Mouse (Mus musculus) neural tube, embryonic 14.5 days (tissue): ENCODE measurements around the gene Tshz2. TPM values are rescaled to one million over a fixed set of nuclear protein-coding genes. Genes with fewer than 3 reads are reported as not detected.

Source experiments
- ATAC-seq: fragments of 200-750 bp; cut with Nextera tagmentation; 2 replicates; pipeline ENCODE4 v1.8.0; 2017; ENCODE audit warnings: low read depth, mild to moderate bottlenecking, moderate TSS enrichment, moderate library complexity
- H3K27ac ChIP-seq: fragments of 300-500 bp; sonication (generic); 2 replicates; pipeline ENCODE4 v1.5.1; 2014; ENCODE audit warnings: low read depth, mild to moderate bottlenecking, control low read depth, low read length, moderate library complexity, mixed read lengths
- H3K27me3 ChIP-seq: fragments of 300-500 bp; sonication (generic); 2 replicates; pipeline ENCODE4 v1.6.1; 2014; ENCODE audit warnings: low read length; ENCODE audit not compliant: control insufficient read depth, insufficient read depth
- H3K36me3 ChIP-seq: fragments of 300-500 bp; sonication (generic); 2 replicates; pipeline ENCODE4 v1.6.1; 2014; ENCODE audit warnings: low read length, mixed read lengths; ENCODE audit not compliant: control insufficient read depth, insufficient read depth
- H3K4me1 ChIP-seq: fragments of 300-500 bp; sonication (generic); 2 replicates; pipeline ENCODE4 v1.6.1; 2014; ENCODE audit warnings: low read length; ENCODE audit not compliant: control insufficient read depth, insufficient read depth
- H3K4me2 ChIP-seq: fragments of 300-500 bp; sonication (generic); 2 replicates; pipeline ENCODE4 v1.6.1; 2014; ENCODE audit warnings: mild to moderate bottlenecking, low read depth, low read length, control low read depth
- H3K4me3 ChIP-seq: fragments of 300-500 bp; sonication (generic); 2 replicates; pipeline ENCODE4 v1.5.1; 2014; ENCODE audit warnings: low read depth, low read length, control low read depth, mixed read lengths
- H3K9ac ChIP-seq: fragments of 300-500 bp; sonication (generic); replicated peaks from 2 replicates; pipeline ENCODE4 v1.6.1; 2014; ENCODE audit warnings: low read depth, mild to moderate bottlenecking, control low read depth, low read length, mixed read lengths
- H3K9me3 ChIP-seq: fragments of 300-500 bp; sonication (generic); 2 replicates; pipeline ENCODE4 v1.6.1; 2016; ENCODE audit warnings: low read length; ENCODE audit not compliant: control insufficient read depth
- WGBS: fragments of 180-500 bp; shearing (Covaris S2); extraction: QIAGEN DNeasy Blood & Tissue Kit; methylation state at CpG from one replicate; pipeline ENCODE4 v1.1.7; 2014; 5-methylcytosine and 5-hydroxymethylcytosine counted together
- polyA plus RNA-seq: library from polyadenylated mRNA; unstranded; fragments of >200 nt; fragmentation: Nextera tagmentation; extraction: Ambion mirVana; gene quantifications from 2 replicates; pipeline ENCODE4 v1.2.1, GENCODE M21; 2014

Tshz2 gene
- polyA plus RNA-seq, 1 experiment from 2014 or later = 54.5 TPM

DNA sequence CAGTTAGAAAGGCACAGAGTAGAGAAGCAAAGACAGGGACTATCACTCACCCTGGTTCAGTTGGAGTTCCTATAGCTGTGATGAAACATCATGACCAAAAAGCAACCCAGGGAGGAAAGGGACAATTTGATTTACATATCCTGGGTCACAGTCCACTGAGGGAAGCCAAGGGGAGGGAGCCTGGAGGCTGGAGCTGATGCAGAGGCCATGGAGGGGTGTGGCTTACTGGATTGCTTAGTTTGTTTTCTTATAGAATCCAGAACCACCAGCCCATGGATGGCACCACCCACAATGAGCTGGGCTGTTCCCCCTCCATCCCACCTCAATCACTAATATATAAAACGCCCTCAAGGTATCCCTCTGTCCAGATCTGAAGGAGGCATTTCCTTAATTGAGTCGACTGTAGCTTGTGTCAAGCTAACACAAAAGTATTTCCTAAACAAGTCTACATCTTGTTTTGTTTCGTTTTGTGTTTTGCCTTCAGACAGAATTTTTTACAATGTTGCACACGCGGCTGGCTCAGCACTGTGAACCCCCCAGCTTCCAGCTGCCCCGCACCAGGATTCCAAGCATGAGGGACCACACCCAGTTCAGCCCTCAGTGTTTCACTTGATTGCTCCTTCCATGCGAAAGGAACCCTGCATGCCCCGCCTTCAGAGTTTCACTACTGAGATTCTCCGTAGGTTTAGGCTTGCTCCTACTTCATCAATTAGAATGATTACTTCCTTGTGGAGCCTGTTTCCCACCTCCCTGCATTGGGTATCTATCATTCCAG is 413.7 kb downstream of the Tshz2 start:
- Histone ChIP-seq H3K27me3 (no peaks in the 10 kb centered on the region), H3K9me3 (no peaks in the 10 kb centered on the region), H3K36me3 (no peaks in the 10 kb centered on the region), H3K4me3 (no peak overlapping the region), H3K4me1 (no peaks in the 10 kb centered on the region), H3K9ac (no peak overlapping the region), H3K27ac (no peak overlapping the region), H3K4me2 (no peak overlapping the region)
- 89% methylated on average over 9 of the region's 9 CpGs for WGBS
- no peak for ATAC-seq

DNA sequence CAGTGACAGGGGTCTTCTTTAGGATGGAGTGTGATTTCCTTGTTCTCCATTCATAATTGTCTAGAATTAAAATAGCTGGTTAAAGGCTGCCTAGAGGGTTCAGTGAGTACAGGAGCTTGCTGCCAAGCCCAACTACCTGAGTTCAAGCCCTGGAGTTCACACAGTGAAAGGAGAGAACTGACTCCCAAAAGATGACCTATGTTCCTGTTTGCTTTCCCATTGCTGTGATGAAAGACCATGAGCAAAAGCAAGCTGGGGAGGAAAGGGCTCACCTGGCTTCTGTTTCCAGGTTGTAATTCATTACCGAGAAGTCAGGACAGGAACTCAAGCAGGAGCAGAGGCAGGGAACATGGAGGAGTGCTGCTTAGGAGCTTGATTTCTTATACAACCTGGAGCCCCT is 416.0 kb downstream of the Tshz2 start:
- no peak overlapping the region for H3K27ac ChIP-seq
- H3K4me1 ChIP-seq = no peaks in the 10 kb centered on the region
- H3K4me2 ChIP-seq = no peak overlapping the region
- H3K27me3 ChIP-seq = no peaks in the 10 kb centered on the region
- no peaks in the 10 kb centered on the region for H3K9me3 ChIP-seq
- H3K9ac ChIP-seq = no peak overlapping the region
- WGBS = 100% methylated on average over 1 of the region's 1 CpGs
- no peak overlapping the region for H3K4me3 ChIP-seq
- no peak for ATAC-seq
- no peaks in the 10 kb centered on the region for H3K36me3 ChIP-seq

DNA sequence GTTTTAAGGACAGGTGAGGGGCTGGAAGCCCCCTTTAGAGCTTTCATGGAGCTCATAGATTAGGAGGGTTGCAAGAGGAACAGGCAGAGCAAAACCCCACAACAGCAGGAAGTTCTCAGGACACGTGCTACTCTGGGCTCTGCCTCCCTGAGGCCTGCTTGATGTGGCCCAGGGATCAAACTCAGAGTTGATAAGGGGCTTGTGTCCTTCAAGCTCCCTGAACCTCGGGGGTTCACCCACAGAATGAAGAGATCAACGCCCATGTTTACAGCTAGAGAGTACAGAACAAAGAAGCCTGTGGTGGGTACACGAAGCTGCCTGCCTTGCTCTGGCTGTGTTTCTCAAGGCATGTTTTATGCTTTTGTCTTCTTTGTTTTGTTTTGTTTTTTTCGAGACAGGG is 417.8 kb downstream of the Tshz2 start:
- Histone ChIP-seq H3K9ac (no peak overlapping the region), H3K4me3 (no peak overlapping the region), H3K4me2 (no peak overlapping the region), H3K27ac (no peak overlapping the region), H3K9me3 (no peaks in the 10 kb centered on the region), H3K27me3 (no peaks in the 10 kb centered on the region), H3K36me3 (no peaks in the 10 kb centered on the region), H3K4me1 (no peaks in the 10 kb centered on the region)
- no peak for ATAC-seq
- WGBS = 43% methylated on average over 5 of the region's 5 CpGs

DNA sequence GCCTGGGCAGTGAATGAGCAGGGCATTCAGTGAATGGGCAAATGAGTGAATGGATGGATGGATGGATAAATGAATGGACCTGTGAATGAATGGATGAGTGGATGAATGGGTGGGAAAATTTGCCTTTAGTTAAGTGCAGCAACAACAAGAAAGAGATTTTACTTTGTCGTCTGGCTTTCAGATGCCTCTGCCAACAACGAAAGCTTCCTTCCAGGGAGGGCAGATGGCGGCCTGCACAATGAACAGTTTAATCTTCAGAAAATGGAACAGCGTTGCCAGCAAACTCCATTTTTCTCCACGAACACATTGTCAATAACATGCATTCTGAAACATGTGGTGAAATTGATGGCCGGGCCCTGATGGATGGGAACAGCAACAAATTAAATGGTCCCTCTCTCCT is 418.6 kb downstream of the Tshz2 start:
- H3K4me2 ChIP-seq = no peak overlapping the region
- 37% methylated on average over 6 of the region's 6 CpGs for WGBS
- no peak for ATAC-seq

DNA sequence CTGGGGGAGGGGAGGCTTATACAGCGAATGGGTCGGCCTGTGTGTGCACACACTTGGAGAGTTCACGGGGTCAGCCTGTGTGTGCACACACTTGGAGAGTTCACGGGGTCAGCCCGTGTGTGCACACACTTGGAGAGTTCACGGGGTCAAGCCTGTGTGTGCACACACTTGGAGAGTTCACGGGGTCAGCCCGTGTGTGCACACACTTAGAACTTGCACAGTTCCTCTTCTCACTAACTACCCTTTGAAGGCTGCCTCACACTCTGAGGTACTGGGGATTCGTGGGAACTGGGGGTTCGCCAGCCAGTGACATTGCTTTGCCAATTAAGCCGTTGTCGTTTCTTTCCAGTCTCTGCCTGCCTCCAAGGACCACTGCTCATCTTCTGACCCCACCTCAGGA is 422.1 kb downstream of the Tshz2 start:
- H3K9me3 ChIP-seq = no peaks in the 10 kb centered on the region
- H3K4me3 ChIP-seq = no peak overlapping the region
- WGBS = 80% methylated on average over 12 of the region's 12 CpGs
- ATAC-seq = no peak
- no peaks in the 10 kb centered on the region for H3K27me3 ChIP-seq
- no peaks in the 10 kb centered on the region for H3K4me1 ChIP-seq
- H3K27ac ChIP-seq = no peak overlapping the region
- H3K4me2 ChIP-seq = no peak overlapping the region
- H3K9ac ChIP-seq = no peak overlapping the region
- no peaks in the 10 kb centered on the region for H3K36me3 ChIP-seq

More for the DNA sequence above, 418.6 kb downstream of the Tshz2 start:
- Histone ChIP-seq H3K9me3 (no peaks in the 10 kb centered on the region), H3K4me1 (no peaks in the 10 kb centered on the region), H3K4me3 (no peak overlapping the region), H3K27ac (no peak overlapping the region), H3K36me3 (no peaks in the 10 kb centered on the region), H3K27me3 (no peaks in the 10 kb centered on the region), H3K9ac (no peak overlapping the region)

DNA sequence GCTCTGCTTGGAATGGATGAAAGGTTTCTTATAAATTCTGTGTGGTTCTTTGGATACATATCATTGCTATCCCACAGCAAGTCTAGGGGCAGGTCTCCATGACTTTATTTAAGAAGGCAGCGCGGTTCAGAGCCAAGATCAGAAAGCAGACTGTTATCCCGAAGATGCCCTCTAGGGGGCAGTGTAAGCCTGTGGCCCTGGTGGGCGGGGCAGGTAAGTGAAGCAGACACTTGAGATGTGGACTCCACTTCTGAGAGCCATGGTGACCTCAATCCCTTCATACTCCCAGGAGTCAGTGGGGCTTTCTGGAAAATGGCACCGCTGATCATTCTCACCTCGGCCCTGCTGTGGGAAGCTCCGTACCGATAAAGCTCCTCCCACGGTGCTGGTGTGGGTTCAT is 422.6 kb downstream of the Tshz2 start:
- Histone ChIP-seq H3K9me3 (no peaks in the 10 kb centered on the region), H3K4me2 (no peak overlapping the region), H3K4me3 (no peak overlapping the region), H3K9ac (no peak overlapping the region), H3K4me1 (no peaks in the 10 kb centered on the region), H3K27ac (no peak overlapping the region), H3K36me3 (no peaks in the 10 kb centered on the region), H3K27me3 (no peaks in the 10 kb centered on the region)
- no peak for ATAC-seq
- 37% methylated on average over 9 of the region's 9 CpGs for WGBS

DNA sequence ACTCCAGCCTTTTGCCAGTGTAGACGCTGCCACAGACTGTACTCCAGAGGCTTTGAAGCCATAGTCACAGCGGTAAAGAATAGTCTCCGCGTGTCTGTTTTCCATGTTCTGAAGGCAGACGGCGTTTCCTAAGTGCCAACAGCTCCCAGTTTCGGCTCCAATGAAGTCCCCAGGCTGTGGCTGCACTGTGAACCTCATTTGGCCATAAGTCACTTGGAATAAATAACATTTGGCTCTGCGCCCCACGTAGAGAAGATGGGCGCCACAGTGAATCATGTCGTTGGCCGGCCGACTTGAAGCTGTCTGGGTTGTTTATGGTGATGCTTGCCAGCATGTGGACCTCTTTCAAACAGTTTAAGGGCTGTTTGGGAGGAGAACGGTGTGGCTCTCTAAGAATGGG is 426.0 kb downstream of the Tshz2 start:
- peak; percentile 38; the same call in 1 of the 2 replicates for ATAC-seq
- WGBS = 46% methylated on average over 14 of the region's 14 CpGs
- H3K4me2 ChIP-seq = no peak overlapping the region
- no peaks in the 10 kb centered on the region for H3K9me3 ChIP-seq
- no peaks in the 10 kb centered on the region for H3K4me1 ChIP-seq
- H3K4me3 ChIP-seq = no peak overlapping the region
- no peak overlapping the region for H3K27ac ChIP-seq
- no peaks in the 10 kb centered on the region for H3K27me3 ChIP-seq
- no peaks in the 10 kb centered on the region for H3K36me3 ChIP-seq
- no peak overlapping the region for H3K9ac ChIP-seq

DNA sequence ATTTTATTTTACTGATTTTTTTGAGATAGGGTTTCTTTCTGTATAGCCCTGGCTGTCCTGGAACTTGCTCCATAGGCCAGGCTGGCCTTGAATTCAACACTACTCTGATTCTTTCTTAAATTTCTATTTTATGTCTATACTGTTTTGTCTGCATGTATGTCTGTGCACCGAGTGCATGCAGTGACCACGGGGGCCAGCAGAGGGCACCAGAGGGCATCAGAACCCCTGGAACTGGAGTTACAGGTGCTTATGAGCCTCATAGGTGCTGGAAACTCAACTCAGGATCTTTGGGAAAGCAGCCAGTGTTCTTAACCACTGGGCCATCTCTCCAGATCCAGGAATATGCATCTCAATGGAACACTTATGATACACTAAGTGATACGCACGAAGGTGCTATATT is 427.3 kb downstream of the Tshz2 start:
- Histone ChIP-seq H3K4me2 (no peak overlapping the region), H3K36me3 (no peaks in the 10 kb centered on the region), H3K27me3 (no peaks in the 10 kb centered on the region), H3K4me1 (no peaks in the 10 kb centered on the region), H3K4me3 (no peak overlapping the region), H3K27ac (no peak overlapping the region), H3K9ac (no peak overlapping the region), H3K9me3 (no peaks in the 10 kb centered on the region)
- ATAC-seq = no peak
- 71% methylated on average over 4 of the region's 4 CpGs for WGBS

DNA sequence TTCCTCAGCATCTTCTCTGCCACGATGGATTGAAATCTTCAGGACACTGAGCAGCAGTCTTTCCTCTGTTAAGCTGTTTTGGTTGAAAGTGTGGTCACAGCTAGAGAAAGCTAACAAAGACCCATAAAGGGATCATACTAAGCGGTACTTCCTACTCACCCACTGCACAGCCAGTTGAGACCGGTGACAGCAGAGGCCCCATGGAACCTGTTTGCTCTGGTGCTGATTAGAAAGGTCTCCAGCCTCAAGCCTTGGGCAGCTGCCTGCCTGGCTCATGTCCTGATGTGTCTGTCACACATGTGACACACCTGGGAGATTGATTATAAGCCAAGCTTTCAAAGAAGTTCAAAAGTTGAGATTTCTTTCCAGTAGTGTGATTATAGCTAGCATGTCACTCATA is 429.6 kb downstream of the Tshz2 start:
- Histone ChIP-seq H3K27ac (no peak overlapping the region), H3K9ac (no peak overlapping the region), H3K9me3 (no peaks in the 10 kb centered on the region), H3K4me2 (no peak overlapping the region), H3K27me3 (no peaks in the 10 kb centered on the region), H3K4me3 (no peak overlapping the region), H3K36me3 (no peaks in the 10 kb centered on the region), H3K4me1 (no peaks in the 10 kb centered on the region)
- WGBS = 91% methylated on average over 3 of the region's 3 CpGs
- ATAC-seq = no peak
